Mouse (Mus musculus) mouse trophoblast stem cell (cell line): ENCODE measurements around the gene Casz1.

Source experiments
- in situ Hi-C, 2 experiments: fragments of 300-500 bp; cut with MseI, MboI; formaldehyde crosslinking; loops; 2 replicates in 1 of 2; 3 replicates in 1 of 2; pipeline ENCODE4 v1.15.1; 2025

Gene Casz1

DNA sequence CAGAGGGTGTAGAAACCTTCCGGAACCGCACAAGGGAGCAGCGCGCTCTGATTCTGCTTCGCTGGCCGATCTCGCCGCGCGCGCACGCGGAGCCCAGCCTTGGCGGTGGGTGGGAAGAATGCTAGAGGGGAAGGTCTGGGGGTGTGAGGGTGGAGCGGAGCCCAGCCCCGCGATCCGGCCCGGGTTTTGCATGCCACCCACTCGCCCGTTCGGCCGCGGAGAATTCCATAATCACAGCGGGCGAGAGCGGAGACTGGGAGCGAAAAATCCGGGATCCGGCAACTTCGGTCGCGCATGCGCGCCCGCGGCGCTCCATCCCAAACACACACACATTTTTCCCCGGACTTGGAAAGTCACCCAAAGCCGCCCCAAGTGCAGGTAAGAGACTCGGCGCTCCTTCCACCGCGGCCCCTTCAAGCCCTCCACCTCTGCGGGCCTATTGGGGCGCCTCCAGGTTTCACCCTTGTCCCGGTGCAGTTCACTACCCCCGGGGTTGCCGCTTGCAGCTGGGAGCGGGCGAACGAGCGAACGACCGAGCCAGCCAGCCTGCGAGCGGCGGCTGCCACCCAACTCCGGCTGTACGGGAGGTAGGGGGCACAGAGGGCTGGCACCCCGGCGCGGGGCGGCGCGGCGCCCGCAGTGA, at the start of gene Casz1:
TSS of gene Casz1 (plus strand) at position 293 of the 643 bp plus-strand sequence.
- in situ Hi-C loops = no loop called here

DNA sequence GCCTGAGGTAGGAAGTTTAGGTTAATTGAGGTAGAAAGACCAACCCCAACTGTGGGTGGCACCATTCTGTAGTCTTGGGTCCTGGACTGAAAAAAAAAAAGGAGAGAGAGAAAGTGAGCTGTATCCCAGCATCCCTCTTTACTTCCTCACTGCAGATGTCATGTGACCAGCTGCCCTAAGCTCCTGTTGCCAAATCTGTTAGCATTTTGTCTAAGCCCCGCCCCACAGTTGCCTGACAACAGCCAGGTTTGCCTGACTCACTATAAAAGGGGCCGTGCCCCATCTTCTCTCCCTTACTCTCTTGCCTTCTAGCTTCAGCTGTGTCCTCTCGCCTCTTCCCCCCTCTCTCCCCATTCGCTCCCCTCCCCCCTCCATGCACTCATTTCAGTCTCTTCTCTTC, 45.4 kb upstream of the Casz1 start:
- in situ Hi-C loops = no loop called here

DNA sequence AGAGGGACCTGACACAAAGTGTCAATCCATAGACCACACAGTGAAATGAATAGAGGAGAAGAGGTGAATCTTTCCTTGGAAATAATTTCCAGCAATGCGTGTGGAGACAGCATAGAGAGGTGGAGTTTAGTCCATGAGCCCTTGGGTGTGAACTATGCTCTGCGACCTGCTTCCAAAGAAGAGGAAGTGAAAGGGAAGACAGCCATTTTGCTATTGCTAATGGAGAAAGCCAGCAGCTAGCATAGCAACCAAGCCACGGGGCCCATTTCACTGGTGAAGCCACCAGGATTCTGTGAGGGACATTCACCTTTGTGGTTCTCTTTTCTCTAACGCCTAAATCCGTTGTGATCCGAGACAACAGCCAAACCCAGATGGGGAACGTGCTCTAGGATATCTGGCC, 44.1 kb upstream of the Casz1 start:
- in situ Hi-C loops = no loop called here

DNA sequence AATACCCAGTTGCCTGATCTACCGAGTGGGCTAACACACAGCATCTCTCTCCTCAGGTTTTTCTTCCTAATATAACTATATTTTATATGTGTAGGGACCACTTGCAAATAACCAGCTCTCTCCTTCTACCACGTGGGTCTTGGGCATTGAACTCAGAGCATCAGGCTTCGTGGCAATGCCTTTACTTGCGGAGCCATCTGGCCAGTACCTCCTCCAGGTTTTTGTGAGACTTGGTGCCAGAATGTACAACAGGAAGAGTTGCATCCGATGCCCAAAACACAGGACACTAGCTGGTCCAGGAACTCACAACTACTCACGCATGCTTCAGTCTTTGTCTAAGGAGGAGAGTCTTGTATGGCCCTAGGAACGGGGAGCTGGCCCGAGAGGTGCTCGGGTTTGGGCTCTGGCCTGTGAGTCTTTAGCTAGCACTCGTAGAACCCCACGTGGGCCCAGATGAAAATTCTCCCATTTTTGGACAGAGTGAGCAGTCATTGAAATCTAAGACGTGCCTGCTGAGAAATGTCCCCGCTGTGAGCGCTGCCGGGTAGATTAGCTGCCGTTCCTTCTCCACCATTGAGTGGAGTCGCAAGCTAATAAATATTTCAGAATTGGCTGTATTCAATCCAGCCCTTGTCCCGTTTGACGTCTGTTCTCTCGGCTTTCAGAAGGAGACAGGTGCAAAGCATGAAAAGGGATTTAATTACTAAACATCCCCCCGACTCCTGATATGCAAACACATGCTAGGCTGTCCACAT, 38.0 kb upstream of the Casz1 start:
- in situ Hi-C loops = no loop called here

DNA sequence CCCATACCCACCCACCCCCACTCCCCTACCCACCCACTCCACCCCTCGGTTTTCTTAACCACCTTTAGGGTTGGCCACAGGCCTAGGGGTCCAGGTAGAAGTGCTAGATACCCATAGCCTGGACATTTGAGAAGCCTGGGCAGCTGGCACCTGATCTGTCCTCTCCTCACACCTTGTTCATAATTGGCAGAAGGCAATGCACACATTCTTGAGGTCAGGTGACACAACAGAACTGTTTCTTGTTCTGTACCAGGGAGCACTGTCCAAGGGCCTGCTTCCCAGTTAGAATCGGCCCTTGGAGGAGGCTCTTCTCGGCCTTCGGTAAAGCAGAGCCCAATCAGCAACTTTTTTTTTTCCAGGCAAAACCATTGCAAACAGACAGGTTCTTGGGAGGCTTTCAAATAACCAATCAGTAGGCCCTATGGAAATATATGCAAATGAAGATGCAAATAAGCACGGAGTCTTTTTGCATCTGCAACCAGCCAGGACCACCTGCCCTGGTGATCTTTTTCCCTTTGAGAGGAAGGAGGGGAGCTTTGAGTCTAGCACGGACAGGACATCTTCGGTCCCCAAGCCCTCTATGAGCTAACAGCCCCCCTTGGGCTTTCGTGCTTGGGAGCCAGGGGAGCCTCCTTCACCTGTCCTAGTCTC, 36.4 kb upstream of the Casz1 start:
- in situ Hi-C loops = no loop called here

DNA sequence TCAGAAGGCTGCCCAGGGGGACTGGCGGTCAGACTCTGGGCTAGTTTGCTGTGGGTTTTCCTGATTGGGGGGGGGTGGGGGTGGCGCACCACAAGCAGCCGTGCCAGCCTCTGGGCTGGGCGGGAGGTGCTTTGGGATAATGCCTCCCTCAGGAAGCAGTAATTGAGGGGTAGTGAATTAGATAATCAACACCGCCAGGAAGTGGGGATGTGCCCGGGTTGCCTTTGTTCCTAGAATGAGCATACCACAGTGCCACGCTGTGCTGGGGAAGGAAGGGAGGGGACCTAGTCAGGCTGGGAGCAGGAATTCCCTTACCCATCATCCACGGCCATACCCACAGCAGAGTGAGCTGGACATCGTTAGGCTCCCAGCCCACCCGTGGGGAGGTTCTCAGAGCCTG, 35.6 kb upstream of the Casz1 start:
- in situ Hi-C loops = no loop called here

DNA sequence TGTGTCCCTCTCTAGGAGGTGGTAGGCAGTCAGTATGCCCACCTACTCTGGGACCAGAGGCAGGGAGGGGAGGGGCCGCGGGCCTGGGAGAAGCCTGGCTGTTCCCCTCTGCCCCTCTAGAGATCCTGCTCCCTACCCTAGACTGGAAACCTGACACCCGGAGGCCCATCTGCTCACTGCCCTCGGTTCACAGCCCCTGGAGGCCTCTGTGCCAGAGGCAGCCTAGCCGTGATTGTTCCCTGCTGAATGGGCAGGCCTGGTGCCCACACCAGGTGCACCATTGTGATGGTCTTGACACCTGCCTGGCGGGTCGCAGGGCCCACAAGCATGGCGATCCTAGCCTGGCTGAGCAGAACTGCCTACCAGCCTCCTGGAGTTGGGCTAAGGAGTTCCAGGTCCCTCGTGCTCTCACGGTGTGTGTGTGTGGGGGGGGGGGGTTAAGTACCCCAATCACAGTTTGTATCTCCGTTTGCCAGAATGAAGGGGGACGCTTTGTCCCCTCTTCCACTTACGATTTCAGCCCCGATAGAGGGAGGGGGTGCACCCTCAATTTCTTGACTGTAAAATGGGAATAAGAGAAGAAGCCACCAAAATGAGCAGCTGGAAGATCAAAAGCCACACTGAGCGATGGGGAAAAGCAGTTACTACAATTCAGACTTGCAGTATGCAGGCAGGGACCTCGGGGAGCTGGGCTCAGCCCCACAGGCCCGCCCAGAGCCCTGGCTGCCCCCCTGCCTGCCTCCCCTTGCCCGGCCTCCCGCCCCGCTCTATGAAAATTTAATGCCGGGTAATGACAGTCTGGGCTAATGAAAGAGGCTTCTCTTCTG, 33.4 kb upstream of the Casz1 start:
- in situ Hi-C loops = no loop called here

DNA sequence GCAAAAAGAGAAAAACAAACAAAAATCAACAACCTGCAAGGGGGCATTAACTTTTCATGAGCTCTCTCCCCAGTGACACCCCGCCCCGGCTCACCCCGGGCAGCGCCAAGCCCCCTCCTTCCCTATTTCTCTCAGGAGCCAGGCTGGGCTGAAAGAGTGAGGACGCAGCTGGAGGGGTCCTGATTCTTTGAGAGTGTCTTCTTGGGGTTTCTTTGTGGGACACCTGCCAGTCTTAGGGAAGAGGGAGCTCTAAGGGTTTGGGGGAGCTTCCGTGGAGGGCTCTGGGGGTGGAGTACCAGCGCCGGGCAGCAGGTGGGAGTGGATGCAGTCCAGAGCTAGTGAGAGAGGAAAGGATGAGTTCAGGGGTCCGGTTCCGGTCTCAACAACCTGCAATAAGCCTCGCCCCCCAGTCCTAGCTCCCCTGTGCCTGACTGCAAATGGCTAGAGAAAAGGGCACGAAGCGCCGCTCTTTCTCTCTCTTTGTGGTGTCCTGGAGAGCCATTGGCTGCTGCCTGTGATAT, 32.8 kb upstream of the Casz1 start:
- in situ Hi-C loops = no loop called here

DNA sequence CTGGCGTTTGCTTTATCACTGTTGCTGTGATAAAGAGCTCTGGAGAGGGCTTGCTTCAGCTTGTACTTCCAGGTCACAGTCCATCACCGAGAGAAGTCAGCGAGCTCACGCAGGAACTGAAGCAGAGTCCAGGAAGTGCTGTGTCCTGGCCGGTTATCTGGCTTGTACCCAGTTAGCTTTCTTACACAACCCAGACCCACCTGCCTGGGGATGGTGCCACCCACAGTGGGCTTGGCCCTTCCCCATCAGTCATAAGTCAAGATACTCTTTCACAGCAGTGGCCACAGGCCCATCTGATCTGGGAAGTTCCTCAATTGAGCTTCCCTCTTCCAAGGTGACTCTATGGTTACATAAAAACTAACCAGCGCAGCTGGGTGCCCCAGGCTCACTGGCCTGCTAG, 31.6 kb upstream of the Casz1 start:
- in situ Hi-C loops = no loop called here

DNA sequence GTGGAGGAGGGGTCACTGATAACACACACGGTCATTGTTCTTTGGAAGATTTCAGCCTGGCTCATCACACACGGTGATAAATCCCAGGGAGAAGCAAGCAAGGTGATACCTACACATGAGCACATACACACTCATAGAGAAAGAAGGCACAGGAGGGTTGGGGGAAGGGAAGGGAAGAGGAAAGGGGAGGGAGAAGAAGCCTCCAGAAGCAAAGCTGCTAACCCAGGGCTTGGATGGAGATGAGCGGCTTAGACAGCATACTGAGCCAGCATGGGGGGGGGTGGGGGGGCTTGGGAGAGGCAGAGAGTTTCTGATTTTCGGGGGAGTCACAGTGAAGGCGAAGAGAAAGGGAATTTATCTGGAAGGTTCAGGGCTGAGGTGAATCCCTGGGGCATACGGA, 30.2 kb upstream of the Casz1 start:
- in situ Hi-C loops = no loop called here

DNA sequence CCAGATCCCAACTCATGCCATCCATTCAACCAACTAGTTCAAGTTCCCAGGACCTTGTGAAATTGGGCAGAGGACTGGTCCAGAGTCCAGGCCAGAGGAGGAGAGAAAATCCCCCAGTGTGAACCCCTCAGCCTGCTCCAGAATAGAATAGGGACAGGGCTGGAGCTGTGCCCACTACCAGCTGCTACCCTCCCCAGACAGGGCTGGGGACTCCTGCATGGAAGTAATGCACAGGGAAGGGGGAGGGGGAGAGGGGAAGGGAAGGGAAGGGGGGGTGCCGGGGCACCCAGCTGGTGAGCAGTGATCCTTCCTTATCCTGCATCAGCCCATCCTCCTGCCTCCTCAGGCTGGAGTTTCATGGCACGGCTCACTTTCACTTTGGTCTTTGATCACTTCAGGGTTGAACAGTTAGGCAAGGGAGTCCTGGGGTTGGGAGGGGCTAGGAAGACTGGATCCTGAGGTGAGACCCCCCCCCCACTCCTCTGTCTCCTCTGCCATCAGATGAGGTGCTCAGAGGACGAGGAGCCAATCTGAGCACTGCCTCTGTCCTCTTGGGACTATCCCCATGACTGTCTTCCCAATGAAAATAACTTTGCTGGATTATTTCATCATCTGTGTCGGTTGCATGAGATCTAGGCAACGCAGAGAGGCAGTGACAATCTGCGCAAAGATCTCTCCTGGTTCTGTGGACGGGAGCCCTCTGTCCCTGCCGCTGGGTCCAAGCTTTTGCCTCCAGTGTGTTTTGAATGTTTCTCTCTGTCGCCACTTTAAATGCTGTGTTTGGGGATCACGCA, 28.6 kb upstream of the Casz1 start:
- in situ Hi-C loops = no loop called here

DNA sequence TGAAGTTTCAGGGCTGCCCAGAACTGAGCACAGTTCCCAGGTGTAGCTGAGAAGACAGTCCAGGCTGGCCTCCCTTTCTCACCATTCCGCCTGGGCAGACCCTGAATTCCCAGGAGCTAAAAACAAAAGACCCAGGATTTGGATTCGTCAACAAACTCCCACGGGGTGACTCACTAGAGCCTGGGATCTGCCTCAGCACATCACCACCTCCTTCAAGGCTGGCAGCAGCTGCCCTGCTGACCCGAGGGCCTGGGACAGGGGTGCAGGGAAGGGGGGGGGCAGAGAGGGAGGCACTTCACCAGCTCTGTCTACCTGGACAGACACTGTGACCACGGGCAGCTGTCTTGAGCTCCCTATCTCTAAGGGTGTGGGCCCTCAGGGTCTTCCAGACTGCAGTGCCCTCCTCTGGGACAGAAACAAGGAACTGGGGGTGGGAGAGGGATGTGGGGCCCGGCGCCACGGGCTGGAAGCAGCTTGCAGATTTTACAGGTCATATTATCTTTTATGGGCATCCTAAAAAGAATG, 24.1 kb upstream of the Casz1 start:
- in situ Hi-C loops = no loop called here

DNA sequence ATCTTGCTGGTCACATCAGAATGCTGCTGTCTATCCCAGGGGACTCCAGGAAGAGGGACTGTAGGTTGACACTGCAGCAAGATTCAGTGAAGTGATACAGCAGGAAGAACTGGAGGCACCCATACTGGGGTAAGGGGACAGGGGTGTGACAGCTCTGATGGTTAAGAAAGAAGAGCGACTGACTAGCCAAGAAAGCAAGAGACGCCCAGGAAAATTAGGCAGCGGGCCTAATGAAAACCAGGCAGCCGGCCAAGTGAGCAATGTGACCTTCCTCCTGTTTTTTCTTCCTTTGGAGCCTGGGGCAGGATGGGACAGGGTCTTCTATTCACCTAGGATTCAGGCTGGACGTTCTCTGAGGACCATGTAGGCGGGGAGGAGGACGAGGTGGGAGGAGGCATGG, 22.7 kb upstream of the Casz1 start:
- in situ Hi-C loops = no loop called here

DNA sequence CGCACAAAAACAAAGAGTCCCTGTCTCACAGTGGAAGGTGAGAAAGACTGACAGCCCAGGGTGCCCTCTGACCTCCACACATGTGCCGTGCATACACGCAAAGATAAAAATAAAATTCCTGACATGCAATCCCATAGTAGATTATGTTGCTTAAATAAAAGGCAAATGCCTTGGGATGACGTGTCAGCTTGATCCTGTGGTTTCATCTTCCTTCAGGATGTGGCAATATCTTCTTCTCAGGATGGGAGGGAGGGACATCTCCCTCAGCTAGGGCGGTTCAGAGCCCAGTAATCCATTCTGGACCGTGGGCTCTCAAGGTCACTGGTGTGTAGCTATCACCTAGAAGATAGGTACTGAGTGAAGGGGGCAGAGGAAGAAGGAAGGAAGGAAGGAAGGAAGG, 21.3 kb upstream of the Casz1 start:
- in situ Hi-C loops = no loop called here

DNA sequence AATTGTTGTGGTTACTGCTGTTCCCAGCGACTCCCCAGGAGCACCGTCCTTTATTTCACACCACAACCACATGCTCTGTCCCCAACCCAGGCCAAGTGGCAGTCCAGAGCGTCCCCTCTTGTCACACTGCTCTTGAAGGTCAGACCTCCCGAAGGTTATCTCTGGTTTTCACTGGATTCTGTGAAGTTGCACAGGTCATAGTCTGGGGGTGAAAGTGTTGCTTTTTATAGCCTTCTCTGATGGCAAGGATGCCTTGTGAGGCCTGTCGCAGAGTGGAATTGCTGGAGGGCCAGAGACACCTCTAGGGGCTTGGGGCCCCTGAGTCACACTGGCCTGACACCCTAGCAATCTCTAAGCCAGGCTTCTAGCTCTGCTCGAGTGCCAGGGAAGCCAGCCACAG, 20.5 kb upstream of the Casz1 start:
- in situ Hi-C loops = no loop called here

DNA sequence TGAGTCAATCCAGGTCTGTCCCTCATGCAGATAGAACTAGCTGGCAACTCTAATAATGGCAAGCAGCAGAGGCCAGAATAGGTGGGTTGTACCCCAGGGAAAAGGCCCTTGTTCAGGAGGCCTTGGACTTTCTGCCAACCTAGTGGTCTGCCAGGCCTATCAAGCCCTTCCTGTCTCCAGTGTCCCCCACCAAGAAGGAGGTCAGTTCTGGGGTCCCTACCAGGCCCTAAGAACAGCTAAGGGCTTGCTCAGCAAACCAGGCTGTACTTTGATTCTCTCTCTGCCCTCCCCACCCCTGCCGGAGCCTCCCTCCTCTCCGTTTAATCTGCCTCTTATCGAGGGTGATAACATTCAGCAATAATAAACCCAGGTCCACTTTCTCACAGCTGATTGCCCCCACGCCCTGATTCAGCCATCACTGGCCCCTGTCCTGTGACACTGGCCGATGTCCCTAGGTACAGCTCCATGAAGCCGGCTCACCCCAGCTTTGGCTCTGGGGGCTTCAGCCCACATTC, 19.1 kb upstream of the Casz1 start:
- in situ Hi-C loops = no loop called here

DNA sequence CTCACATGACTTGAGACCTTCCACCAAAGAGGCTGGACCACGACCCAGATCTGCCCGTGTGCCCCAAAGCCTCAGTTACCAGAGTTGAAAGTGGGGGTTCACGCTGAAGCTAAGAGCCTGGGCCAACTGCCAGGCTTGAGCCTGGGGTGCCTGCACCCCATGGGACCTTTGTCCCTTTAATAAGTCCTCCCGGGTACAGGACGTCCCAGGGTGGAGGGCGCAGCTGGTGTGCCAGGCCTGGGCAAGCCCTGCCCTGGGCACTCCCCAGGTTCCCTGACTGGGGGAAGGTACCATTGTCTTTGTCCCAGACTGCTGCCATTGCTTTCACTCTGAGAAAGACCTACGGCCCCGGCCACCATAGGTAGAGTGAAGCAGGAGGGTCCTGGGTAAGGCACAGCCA, 18.2 kb upstream of the Casz1 start:
- in situ Hi-C loops = no loop called here

DNA sequence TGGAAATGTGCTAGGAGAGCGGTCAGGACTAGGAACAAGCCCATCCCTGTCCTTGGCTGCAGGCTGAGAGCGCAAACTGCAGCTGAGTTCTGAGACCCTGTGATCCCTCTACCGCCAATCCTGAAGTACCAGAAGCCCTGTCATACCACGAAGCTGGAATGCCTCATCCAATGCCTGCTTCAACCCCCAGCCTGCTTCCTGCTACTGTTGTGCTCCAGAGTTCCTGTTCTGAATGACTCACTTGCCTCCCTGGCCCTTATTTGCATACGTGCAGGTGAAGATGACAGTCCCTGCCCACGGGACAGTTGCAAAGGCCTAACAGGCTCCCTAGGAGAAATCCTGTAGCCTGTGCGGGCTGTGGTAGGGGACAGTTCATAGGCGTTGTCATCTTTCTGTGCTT, 13.3 kb upstream of the Casz1 start:
- in situ Hi-C loops = no loop called here

DNA sequence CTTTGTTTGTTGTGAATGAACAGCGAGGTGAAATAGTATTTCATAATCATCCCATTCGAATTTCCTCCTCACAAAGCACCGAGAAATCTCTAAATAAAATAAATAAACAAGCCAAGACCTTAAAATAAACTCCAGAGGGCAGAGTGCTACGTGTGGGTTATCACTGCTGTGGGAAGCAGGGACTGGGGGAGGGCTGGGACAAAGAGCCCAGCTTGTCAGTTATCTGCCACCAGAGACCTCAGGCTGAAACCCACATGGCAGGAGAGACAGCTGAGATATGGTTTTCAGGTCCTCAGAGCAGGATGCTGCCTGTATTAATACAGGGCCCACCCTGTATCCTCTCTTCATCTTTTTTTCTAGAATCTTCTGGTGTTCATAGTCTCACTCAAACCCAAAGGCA, 9.2 kb upstream of the Casz1 start:
- in situ Hi-C loops = no loop called here

DNA sequence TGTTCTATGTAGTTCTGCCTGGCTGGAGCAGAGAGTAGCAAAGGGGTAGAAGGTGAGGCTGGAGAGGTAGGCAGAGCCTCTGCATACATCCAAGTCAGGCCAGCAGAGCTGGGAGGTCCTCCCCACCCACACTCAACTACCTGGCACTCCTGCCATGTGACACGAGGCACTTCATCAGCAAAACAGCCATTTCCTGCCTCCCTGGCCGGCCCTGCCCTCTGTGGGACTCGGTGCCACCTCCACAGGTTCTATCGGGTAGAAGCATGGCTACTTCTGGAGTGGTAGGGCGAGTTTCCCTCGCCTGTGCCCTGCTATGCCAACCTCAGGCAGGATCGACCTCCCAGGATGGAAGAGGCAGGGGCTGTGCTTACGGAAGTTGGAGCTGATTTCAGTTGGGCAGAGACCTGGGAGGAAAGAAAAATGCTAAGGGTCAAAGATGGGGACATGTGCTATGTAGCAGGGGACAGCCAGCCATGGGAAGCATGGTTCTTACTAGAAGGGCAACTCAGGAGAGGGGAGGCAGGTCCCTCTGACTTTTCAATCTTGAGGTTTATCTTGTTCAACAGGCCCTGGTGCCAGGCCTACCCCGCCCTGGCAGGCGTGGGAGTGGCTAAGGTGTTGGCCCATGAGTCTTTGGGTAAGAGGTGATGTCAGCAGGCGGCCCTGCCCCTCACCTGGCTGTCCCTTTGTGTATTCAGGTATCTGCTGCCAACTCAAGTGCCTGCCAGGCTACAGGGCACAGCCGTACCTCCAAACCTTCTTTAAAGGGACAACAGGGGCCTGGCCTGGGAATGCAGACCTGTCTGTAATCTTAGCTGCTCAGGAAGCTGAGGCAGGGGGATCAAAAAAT, 6.5 kb upstream of the Casz1 start:
- in situ Hi-C loops = no loop called here
